Mouse (Mus musculus) c-Kit-positive CD71-negative TER-119-negative erythroid progenitor cells, embryonic 14.5 days (primary cell): ENCODE measurements around the gene Vtcn1.

Experiments
- DNase-seq: peaks from one replicate; pipeline ENCODE4 v3.0.0-alpha.2; 2013; ENCODE audit warnings: low read depth

The Vtcn1 gene

DNA sequence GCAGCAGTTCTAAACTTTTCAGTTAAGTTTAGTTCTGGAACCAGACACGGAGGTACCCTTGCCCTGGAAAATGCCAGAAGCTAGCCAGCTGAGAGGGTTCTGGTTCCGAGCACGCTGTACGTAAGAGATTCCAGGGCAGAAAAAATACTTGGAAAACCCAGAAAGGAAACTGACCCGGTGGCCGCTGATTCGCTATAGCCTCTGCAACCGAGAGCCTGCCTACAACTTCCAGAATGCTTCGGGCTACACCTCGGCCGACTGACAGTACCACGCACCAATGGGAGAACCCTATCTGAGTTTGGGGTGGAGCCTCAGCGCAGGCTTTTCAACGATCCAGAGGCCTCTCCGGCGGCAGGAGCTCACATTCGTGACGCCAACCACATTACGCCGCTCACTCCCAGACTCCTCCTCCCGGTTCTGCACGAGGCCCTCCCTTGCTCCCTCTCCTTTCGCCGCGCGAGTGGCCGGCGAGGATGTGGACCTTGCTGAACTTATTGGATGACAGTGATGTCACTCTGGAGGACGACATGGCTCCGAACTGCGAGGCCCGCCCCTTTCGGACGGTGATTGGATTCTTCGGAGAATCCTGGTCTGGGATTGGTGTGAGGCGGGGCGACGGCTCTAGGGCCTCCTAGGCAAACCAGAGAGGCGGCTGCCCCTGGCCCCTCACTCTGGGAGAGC is 96.7 kb downstream of the Vtcn1 start, which contains the start of gene Trim45:
Gene Trim45, plus strand, starts transcription at position 378 of the 681 bp plus-strand sequence.
- peak; percentile 97 for DNase-seq

DNA sequence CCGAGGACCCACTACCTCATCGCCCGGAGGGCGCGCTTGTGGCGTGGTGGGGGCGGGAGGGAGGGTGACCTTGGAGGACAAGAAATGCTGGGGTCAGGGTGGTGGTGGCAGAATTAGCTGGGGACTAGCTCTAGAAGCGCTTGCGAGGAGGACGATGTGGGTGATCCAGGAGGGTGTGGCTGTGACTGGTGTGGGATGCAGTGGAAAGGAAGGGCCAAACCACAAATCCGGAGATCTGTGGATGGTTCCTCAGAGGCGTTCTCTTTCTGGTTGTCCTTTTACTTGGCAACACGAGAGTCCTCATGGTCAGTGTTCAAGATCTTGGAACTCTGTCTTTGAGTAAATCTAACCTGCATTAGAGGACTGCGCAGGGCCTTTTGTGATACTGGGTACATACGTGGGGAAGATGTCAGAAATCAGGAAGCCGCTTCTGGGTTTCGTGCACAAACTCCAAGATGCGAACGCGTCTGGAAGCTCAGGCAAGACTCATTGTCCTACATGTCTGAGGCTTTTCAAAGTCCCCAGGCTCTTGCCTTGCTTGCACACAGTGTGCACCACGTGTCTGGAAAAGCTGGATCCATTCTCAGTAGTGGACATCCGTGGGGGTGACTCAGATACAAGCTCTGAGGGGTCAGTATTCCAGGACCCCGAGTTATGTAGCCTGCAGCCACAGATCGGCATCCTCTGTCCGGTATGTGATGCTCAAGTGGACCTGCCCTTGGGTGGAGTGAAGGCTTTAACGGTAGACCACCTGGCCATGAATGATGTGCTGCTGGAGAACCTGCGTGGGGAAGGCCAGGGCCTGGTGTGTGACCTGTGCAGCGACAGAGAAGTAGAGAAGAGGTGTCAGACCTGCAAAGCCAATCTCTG is 97.5 kb downstream of the Vtcn1 start:
- no peak for DNase-seq

DNA sequence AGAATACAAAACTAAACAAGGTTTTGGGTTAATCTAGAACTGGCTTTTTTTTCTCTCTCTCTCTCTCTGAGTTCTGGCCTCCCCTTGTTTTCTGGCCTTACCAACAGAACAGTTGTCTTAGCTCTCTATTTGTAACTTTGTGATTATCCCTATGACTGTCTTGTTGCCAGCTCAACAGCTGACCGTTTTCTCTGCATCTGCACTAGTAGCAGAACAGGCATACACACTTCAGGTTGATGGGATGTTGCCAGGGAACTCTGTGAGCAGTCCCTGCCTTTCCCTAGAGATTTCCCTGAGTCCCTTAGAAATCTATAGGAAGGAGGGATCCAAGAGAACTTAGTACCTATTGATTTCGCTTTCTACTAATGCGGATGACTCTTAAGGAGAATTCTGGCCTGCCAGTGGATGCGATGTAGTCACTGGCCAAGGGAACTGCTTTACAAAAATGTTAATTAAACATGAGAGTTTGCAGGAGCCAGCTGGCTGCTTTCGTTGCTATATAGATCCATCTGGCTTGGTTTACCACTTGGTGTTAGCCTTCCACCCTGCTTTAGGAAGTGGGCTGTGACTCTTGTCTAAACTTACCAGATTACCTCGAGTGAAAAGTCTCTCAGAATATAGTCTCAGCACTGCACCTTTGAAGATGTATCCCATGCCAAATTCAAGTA is 98.9 kb downstream of the Vtcn1 start:
- no peak for DNase-seq

DNA sequence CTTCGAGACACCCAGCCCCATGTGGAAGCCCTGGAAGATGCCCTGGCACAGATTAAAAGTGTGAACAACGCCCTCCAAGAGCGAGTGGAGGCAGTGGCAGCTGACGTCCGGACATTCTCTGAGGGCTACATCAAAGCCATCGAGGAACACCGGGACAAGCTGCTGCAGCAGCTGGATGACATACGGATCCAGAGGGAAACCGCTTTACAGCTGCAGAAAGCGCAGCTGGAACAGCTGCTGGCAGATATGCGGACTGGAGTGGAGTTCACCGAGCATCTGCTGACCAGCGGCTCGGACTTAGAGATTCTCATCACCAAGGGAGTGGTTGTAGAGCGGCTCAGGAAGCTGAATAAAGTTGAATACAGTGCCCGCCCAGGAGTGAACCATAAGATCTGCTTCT is 99.9 kb downstream of the Vtcn1 start:
- DNase-seq: no peak

DNA sequence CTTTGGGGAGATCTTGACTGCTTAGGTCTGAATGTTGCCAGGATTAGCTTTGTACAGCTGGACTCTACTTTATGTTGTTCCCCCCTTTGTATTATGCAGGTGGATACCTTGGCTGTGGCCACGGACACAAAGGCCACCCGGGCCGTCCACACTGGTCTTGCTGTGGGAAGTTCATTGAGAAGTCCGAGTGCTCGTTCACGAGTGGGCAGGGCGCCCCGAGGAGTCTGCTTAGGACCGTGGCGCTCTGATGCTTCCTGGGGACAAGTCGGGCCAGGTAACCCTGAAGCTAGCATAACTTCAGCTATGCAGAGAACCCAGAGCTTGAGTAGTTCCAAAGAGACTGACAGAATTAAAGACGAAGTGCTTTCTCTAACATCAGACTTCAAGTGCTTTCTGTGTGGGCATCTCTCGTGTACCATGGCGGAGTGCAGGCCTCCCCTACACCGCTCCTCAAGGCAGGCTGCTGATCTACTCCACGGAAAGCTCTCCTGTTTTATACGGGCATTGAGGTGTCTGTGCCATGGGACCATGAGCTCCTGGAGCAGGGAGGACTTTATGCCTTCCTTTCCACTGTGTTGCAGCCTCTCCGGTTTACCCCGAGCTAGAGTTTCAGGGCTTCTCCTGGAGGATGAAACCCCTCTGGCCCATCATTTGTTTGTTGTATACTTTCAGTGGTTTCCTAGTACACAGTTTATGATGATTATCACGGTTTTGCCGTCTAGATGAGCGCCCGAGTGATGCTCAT is 106.2 kb downstream of the Vtcn1 start:
- no peak for DNase-seq

DNA sequence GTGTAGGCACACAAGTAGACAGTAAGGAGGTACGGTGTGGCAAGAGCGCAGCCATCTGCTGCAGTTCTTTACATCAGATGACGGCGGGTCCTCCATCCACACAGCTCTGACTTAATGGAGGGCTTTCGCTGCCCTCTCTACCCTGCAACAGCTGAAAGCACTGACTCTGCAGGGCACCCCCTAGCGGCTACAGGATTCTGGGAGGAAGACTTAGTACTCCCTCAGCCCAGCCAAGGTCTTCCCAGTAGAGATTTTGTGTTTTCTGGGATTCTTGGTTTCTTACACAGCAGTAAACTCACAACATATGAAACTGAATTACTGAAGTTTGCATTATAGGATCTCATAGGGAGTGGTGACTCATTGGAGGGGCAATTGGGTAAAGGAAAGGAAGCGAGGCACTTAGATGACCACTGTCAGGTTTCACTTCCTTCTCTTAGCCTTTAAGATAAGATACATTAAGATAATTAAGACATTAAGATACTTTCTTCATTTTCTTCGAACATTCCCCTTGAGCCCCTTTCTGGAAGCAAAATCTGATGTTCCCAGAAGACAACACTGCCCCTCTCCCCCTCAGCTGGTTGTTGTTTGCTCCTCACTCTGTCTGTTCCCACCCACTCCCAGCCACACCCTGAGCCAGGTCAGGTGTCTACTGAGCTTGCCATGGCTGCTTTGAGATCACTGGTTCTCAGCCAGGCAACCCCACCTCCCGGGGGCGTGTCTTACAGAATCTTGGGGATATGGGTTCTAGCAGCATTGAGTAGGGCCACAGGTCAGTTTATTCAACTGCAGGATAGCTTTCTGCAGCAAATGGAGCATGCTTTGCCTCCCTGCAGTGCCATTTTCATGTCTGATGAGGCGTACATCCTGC is 107.1 kb downstream of the Vtcn1 start:
- peak; percentile 17 for DNase-seq

DNA sequence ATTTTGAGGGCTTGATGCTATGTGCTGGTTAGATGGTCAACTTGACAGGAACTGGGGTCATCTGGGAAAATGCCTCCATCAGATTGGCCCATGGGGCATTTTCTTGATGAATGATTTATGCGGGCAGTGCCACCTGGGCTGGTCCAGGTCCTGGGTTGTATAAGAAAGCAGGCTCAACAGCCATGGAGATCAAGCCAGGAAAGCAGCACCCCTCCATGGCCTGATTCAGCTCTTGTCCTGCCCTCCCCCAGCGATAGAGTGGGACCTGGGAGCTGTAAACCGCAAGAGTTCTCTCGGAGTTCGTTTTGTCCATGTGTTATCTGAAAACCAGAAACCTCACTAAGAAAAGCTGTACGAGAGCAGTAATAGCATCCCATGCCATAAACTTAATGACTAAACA is 110.3 kb downstream of the Vtcn1 start:
- no peak for DNase-seq

DNA sequence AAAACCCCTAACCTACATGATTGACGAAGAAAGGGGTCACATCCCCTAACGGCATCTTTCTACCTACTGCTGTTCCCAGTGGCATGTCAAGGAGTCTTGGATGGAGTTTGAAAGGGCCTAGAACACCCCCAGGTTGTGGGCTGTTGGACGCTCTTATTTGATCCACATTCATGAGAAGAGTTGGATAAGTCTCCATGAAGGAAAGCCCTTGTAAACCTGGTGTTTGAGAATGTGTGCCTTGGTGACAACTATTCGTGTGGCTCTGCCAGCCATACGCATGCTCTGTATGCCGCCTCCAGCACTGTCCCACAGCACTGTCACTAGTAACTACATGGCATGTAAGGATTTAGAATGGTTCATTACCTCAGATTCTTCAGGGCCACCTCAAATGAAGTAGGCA is 110.9 kb downstream of the Vtcn1 start:
- DNase-seq: no peak

DNA sequence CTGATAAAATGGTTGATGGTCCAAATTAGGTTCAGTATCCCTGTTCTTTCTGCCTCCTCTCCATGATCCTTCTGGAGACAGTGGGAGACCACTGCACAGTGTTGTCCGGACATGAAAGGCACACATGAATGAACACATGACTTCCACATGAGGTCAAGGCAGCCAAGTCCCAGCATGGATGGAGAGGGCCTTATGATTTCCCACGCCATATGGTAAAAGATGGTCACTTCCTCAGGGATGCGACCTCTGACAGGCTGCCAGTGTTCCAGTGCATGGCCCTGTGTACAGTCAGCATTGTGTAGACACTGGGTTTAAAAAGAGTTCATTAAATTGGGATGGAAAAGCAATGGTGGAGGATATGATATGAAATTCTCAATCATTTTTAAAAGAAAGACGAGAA is 113.0 kb downstream of the Vtcn1 start:
- no peak for DNase-seq

DNA sequence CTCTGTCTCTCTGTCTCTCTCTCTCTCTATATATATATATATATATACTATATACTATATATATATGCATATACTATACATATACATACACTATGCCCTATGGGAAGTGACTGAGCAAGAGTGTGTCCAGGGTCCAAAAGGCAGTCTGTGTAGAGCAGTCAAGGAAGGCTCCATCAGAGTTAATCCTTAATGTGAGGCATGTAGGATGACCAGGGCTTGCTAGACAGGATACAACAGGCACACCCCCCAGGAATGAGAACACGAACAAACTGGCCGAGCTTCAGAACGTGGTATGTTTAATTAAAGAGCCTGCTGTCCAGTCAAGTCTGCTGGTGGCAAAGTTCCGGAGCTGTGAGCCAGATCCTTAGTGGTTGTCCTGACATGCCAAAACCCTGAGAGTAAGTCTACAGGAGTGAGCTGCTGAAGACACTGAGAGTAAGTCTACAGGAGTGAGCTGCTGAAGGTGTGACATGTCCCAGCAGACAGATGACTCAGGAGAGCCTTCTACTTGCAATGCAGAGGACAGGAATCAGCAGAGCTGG is 115.3 kb downstream of the Vtcn1 start:
- DNase-seq: no peak
